Mouse (Mus musculus): ENCODE results near the gene Gtf2i. TPM values are rescaled to one million over a fixed set of nuclear protein-coding genes. Genes with fewer than 3 reads are reported as not detected.
A peak's percentile ranks its signal among the peaks of the same experiment; 100 is the strongest.
"Not testable (repeated sequence)": the region's sequence is repeated elsewhere in the genome, so short reads cannot be mapped to it uniquely, and the experiment has no call there.

Gene Gtf2i
- polyA plus RNA-seq (2017; shearing (Covaris generic)) = 10 to 100 TPM; 71.1 to 90.5 TPM

DNA sequence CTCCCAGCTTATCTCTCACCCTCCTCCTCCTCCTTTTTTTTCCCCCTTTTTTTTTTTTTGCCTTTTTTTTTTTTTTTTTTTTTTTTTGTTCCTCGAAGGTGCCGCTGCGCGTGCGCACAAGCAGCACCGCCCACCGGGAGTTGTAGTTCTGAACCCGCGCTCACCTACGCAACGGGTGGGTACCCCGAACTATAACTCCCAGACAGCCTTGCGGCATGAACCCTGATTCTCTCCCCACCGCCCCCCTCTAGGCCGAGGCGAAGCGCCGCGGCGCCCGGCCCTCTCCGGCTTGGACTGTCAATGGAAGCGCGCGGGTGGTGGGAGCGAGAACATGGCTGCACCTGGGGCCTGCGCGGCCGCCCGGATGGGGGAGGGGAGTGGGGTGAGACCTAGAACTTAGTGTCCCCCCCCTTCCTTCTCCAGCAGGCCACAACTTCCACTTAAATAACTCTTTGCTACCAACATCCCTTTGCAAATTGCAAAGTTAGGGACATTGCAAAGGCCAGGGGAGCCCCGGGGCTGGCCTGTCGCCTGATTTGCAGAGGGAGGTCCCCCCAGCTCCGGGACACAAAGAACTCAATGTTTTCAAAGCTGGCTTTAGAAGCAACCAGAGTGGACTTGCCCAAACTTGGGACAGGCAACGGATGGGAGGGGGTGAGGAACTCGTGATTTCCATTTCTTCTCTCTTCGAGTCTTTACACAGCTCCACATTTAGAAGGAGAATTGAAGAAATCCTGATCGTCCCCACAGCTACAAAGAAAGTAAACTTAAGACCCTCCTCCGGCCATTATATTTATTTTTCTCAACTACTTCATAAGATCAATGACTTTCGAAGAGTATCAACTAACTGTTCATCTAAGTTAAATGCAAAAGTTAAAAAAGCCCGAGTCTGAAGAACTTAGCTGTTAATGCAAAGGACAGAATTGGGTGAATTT, at the start of gene Gtf2i:
Gene Gtf2i, minus strand, starts transcription at position 73 of the 935 bp plus-strand sequence.
- peak; percentile 83 for ATAC-seq

DNA sequence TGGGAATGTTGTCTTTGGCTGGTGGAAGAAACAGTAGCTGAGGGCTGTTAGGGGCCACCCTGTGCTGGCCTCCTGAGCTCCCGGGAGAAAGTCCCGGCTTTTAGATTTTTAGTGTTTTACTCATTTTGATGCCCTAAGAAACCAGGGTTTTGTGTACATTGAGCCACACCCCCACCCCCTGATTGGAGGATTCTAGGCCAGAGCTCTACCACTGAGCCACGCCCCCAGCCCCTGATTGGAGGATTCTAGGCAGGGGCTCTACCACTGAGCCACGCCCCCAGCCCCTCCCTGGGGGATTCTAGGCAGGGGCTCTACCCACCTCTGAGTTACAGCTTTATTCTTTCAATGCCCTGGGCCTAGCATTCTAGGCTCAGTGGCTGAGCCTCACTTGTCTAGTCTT, 44.5 kb upstream of the Gtf2i start:
- ATAC-seq = no peak

DNA sequence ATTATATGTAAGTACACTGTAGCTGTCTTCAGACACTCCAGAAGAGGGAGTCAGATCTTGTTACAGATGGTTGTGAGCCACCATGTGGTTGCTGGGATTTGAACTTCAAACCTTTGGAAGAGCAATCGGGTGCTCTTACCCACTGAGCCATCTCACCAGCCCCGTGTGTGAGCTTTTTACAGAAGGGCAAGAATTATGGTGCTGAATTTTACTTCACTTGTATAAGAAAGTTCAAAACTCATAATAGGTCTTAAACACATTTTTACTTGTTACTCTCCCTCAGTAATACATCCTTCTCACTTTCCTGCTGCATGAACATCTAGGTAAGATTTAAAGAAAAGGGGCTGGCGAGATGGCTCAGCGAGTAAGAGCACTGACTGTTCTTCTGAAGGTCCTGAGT, 40.8 kb upstream of the Gtf2i start:
- not testable (repeated sequence) for ATAC-seq

DNA sequence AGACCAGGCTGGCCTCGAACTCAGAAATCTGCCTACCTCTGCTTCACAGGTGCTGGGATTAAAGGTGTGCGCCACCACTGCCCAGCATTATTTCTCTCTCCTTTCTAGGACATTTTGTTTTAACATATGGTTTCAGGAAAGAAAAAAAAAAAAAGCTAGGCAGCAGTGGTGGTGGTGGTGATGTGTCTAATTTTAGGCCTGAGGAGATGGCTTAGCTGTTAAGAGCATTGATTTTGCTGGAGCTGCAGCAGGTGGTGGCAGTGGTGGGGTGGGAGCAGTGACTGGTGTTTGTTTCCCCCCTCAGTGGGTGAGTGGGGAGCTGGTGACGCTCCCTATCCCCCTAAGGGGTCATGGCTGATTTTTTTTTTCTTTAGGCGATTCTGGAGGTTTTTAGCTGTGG, 38.6 kb upstream of the Gtf2i start:
- no peak for ATAC-seq

DNA sequence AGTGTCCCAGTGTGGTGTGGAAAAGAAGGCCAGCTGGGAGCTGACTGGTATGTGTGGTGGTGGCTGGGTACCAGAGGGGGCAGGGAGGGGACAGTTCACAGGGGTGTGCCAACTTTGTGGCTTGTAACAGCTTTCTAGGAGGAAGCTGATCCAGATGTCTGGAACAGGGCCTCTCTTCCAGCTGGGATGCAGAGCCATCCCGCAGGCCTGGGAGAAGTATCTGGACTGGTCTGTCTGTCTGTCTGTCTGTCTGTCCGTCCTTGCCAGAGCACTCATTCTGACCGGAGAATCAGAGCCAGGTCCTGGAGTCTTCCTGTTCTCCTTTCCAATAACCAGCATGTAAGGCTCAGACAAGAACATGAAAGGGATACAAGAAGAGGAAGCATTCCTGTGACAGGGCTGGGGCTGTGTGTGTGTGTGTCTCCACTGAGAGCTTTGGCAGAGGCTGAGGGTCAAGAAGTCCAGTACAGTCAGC, 38.0 kb upstream of the Gtf2i start:
- ATAC-seq = no peak

DNA sequence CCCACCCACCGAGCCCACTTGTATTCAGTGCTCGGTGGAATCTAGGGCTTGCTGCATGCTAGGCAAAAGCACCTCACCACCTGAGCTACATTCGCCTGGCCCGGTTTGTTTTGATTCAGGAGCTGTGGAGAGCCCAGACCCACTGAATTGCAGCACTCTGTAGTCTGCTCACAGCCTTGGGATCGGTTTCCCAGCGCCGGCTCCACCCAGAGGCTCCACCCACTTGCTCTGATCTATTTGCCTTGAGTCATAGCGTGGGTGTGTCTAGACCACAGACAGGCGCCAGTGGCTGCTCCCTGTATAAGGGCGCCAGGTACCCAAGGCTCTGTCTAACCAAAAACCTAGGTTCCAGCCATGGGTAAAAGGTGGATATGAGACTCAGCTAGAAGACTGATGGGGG, 36.1 kb upstream of the Gtf2i start:
- ATAC-seq = peak; percentile 99

DNA sequence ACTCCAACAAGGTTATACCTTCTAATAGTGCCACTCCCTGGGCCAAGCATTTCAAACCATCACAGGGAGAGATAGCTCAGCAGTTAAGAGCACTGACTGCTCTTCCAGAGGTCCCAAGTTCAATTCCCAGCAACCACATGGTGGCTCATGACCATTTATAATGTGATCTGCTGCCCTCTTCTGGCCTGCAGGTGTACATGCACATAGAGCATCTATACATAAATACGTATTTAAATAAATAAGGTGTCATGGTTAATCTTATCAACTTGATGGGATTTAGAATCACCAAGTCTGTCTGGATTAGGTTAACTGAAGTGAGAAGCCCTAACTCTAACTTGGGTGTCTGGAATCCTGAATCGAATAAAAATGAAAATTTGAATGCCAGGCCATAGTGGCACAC, 32.5 kb upstream of the Gtf2i start:
- ATAC-seq = no peak

DNA sequence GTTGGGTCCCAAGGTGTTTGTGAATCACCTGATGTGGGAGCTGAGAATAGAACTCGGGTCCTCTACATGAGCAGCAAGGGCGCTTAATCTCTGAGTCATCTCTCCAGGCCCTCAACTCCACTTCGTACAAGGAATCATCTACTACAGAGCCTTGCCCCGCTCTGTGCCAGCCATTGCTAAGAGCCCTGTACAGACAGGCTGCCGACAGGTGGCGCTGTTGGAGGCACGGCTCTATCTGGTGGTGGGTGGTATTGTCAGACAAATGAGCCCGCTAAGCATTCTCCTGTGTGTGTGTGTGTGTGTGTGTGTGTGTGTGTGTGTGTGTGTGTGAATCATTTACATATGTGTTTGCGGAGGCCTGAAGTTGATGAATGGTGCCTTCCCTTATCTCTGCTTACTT, 30.9 kb upstream of the Gtf2i start:
- ATAC-seq = peak; percentile 65

DNA sequence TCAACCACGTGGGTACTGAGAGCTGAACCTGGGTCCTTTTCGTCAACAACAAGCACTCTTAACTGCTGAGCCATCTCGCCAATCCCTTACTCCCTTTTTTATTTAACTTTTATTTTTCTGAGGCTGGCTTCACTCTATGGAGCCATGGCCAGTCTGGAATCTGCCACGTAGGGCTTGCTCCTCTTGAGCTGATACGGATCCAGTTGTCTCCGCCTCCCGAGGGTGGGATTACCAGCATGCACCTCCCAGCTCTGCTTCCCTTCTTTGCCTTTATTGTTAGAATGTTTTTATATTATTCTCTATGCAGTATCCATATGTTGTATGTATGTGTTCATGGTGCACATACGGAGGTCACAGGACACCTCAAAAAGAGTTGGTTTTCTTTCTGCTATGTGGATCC, 29.5 kb upstream of the Gtf2i start:
- no peak for ATAC-seq

DNA sequence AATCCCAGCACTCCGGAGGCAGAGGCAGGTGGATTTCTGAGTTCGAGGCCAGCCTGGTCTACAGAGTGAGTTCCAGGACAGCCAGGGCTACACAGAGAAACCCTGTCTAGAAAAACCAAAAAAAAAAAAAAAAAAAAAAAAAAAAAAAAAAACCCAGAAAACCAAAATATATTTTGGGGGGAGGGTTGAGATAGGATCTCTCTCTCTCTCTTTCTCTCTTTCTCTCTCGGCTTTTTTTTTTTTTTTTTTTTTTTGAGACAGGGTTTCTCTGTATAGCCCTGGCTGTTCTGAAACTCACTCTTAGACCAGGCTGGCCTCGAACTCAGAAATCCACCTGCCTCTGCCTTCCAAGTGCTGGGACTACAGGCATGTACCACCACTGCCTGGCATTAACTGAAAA, 29.0 kb upstream of the Gtf2i start:
- not testable (repeated sequence) for ATAC-seq

DNA sequence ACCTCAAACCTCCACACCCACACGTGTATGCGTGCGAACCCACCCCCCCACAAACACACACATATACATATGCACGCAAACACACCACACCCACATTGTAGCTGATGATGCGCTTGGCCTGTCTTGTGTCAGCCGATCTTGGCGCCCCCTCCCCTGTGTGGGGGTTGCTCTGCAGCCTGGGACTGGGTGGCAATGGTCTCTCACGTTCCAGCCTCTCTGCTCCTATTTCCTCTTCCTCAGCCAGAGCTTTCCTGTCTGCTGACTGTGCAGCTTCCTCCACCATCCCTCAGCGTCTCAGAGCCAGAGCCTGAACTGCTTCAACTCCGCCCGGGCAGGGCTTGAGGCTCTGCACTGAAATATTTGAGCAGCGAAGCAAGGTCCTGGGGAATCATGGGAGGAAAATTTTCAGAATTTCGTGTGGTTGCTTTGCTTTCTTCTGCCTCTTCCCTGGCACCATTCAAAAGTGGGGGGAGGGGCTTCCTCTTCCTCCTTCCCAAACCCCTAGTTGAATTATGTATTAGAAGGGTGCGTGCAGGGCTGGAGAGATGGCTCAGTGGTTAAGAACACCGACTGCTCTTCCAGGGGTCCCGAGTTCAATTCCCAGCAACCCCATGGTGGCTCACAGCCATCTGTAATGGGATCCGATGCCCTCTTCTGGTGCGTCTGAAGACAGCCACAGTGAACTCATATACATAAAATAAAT, 28.1 kb upstream of the Gtf2i start:
- ATAC-seq = no peak

DNA sequence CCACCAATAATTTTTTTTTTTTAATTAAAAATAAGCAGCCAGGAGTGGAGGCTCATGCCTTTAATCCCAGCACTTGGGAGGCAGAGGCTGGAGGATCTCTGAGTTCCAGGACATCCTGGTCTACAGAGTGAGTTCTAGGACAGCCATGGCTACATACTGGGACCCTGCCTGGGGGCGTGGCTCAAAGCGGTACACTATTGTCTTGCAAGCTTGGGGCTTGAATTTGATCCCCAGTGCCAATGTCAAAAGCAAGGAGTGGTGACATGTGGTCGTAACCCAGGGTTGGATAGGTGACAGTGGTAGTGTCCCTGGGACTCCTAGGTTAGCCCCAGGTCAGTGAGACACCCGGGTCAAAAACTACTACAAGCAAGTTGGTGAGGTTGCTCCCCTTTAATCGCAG, 27.2 kb upstream of the Gtf2i start:
- ATAC-seq = no peak

DNA sequence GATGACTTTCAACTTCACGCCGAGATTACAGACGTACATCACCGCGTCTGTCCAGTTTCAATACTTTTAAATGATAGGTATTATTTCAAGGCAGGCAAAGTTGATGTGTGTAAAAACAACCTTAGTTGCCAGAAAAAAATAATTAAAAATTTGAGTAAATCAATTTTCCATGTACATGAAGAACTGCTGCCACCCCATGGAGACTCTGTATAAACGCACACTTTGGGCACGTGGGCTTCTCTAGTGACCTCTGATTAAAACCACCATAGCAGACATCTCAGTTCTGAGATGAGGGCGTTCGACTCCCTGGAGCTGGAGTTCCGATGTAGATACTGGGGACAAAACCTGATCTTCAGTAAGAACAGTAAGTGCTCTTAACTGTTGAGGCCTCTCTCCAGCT, 26.8 kb upstream of the Gtf2i start:
- peak; percentile 50 for ATAC-seq

DNA sequence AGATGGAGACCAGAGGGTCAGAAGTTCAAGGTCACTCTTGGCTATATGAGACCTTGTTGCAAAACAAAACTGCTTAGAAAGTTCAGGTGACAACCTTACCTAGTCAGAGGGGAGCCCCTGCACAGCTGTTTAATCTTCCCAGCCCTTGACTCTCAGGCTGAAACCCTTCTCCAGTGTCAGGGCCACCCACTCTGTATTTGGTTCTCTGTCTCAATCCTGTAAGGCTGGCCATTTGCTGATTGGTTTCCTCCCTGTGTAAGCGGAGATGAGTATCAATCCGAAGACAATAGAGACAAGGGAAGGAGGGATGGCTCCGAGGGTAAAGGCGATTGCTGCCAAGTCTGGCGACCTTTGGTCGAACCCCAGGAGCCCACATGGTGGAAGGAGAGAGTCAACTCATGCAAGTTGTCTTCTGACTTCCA, 25.6 kb upstream of the Gtf2i start:
- no peak for ATAC-seq

DNA sequence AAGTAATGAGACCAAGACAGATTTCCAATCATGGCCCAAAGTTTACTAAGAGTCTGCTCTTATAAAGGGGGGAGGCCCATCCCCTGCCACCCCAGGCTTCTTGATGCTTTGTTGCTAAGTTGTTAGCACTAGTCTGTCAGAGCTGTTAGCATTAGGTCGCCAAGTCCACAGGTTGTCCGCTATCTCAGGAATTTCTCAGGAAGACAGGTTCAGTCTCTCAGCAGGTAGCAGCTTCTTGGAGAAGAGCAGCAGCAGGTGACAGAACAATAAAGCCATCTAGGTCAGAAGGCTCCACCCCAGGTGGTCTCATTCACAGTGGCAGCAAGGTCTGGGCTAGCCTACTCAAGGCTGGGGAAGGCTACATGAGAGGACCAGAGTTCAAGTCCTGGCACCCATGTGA, 22.5 kb upstream of the Gtf2i start:
- ATAC-seq = not testable (repeated sequence)

DNA sequence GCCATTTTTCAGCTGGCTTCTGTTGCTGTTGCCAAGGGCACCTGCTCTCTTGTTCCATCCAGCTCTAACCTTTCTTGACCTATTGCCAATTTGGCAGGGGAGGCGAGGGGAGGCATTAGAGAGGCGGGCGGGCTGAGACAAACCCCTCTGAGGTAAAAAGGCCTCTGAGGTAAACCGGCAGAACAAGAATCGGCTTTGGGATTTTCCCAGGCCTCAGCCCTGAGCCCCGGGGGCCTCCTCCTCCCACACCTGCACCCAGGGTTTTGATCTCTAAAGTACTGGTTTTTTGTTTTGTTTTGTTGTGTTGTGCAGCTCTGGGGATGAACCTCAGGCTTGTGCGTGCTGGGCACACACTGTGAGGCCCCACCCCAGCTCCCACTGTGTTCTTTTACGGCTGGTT, 18.2 kb upstream of the Gtf2i start:
- ATAC-seq = peak; percentile 60

DNA sequence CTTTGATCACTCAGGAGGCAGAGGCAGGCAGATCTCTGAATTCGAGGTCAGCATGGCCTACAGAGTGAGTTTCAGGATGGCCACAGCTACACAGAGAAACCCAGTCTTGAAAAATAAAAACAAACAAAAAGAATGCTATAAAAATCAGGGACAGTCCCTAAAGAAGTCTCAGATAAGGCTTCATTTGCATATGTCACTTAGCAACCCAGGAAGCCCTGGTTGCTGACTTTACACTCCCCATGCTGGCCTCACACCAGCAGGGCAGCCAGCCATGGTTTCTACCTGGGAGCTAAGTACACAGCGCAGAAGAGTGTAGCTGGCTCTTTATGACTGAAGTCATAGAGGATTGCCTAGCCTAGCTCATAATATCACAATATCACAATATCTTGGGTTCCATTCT, 15.5 kb upstream of the Gtf2i start:
- peak; percentile 89 for ATAC-seq

DNA sequence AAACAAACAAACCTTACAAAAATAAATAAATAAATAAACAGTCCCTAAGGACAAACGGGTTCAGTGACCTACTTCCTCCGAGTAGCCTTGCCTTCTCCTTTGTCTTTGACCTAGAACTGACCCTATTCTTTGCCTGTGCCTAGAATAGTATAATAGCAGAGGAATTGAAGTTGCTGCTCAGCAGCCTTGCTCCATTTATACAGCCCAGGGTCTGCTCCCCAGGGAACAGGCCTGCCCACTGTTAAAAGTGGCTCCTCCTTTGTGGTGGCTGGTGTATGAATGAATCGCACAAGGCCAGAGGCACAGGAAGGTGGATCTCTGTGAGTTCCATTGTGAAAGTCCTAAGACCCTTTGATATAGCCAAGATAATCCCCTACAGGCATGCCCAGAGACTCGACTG, 14.8 kb upstream of the Gtf2i start:
- ATAC-seq = no peak

DNA sequence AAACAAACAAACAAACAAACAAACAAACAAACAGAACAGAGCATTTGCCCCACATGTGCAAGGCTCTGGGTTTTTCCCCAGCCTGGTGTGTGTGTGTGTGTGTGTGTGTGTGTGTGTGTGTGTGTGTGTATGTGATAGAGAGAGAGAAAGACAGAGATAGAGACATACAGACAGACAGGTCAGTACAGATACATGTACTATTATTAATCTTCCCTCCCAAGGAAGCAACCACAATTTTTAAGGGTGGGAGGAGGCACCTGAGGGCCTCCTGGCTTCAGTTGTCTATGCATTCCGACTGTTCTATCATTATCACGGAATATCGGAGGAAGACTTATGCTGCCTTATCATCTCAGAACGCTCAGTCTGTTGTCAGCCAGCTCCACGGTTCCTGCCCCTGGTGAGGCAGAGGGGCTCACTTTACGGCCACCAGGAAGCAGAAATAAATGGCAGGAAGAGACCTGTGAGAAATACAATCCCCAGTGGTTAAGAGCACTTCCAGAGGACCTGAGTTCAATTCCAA, 14.0 kb upstream of the Gtf2i start:
- ATAC-seq = no peak

DNA sequence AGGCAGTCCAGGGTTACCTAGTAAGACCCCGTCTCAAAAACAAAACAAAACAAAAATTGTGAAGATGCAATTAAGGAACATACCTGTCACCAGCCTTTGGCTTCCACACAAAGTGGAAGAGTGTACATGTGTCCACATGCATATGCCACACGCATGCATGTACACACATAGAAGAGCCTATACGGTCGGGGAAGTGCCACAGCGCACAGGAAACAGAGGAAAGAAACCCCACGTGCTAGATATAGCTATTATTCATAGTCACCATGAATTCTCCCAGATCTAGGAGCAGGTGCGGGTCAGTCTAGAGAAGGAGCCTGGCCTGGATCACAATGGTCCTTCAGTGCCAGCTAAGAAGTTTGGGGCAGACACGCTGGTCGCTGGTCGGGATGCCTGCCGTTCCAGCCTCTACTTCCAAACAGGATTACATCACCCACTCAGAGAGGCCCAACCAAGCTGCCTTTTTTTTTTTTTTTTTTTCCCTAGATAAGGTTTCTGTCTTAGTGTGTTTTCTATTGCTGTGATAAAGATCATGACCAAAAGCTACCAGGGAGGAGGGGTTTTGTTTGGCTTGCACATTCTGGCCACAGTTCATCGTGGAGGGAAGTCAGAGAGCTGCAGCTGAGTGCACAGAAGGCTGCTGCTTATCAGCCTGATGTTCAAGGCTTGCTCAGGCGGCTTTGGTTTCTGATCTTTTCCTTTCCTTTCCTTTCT, 11.5 kb upstream of the Gtf2i start:
- peak; percentile 21 for ATAC-seq

DNA sequence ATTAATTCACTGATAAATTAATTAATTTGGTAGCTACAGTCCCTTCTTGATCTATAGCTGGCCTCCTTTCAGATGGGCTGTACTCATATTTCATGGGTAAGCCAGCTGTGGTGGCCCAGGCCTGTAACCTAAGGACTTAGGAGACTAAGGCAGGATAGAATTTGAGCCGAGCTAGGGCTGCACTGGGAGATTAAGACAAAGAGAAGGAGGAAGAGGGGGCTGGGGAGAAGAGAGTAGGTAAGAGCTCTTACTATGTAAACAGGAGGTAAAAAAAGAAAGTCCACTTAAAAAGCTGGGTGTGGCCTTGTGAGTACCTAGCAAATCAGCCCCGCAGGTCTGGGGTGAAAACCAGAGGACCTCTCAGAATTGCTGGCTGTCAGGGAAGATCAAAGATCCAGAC, 9.3 kb upstream of the Gtf2i start:
- no peak for ATAC-seq

DNA sequence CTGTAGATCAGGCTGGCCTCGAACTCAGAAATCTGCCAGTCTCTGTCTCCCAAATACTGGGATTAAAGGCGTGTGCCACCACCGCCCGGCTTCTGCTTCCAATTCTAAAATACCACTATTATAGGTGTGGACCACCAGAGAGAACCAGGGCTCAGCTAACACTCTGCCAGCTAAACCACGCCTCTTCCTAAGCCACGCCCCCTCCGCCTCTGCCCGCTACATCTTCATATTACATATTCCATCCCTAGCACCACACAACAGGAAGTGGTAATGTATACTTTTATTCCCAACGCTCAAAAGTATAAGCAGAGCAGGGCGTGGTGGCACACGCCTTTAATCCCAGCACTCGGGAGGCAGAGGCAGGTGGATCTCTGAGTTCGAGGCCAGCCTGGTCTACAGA, 8.8 kb upstream of the Gtf2i start:
- peak; percentile 64 for ATAC-seq

DNA sequence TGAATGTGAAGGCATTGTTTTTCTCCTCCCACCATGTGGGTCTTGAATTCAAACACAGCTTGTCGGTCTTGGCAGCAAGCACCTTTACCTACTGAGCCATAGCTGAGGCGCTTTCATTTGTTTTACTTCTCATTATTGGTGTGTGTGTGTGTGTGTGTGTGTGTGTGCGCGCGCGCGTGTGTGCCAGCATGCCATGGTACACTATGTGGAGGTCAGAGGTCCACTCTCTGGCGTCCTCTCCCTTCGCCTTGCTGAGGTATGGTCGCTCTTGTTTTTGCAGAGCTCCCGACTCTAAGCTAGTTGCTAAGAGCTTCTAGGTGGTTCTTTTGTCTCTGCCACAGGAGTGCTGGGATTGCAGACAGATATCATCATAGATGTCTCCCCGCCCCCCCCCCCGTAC, 7.8 kb upstream of the Gtf2i start:
- ATAC-seq = no peak

All from activated CD4-positive, CD25-positive, alpha-beta regulatory T cell, adult 4 months (primary cell).